Mouse (Mus musculus): Measurements from ENCODE around the gene Zwint.

GRCm38 (mm10) chr10:72675971-72676370 is 21.3 kb downstream of the Zwint start:
- TF ChIP-seq CTCF (IDR thresholded peaks at IDR 0.05; ENCODE audit: borderline replicate concordance, insufficient read depth, low read length) = no peak
- no peak for TF ChIP-seq POLR2A (IDR thresholded peaks at IDR 0.05; ENCODE audit: low read depth, low read length)
